8 mouse cellular contexts compared by ENCODE assay signal in genomic region chr3:96065754-96066375, GRCm38 (mm10). TPM values are rescaled to one million over a fixed set of nuclear protein-coding genes. Genes with fewer than 3 reads are reported as not detected.
A peak's percentile ranks its signal among the peaks of the same experiment; 100 is the strongest.
DNase-seq lines count a peak whose midpoint lies in the region; ATAC-seq lines count a peak whose summit lies in the region.

No protein-coding gene starts in this region.

- H3K27me3 ChIP-seq in embryonic facial prominence, embryonic 12.5 days = no peaks in the 10 kb centered on the region
- H3K27me3 ChIP-seq in heart, embryonic 13.5 days (replicated peaks) = no peaks in the 10 kb centered on the region
- no peaks in the 10 kb centered on the region for H3K27me3 ChIP-seq in kidney, embryonic 16.5 days (ENCODE audit: insufficient read depth, low read length)
- no peaks in the 10 kb centered on the region for H3K27me3 ChIP-seq in limb, embryonic 15.5 days
- no peaks in the 10 kb centered on the region for H3K27me3 ChIP-seq in neural tube, embryonic 15.5 days (replicated peaks)

- no peak overlapping the region for H3K27ac ChIP-seq in embryonic facial prominence, embryonic 12.5 days
- no peak overlapping the region for H3K27ac ChIP-seq in heart, embryonic 13.5 days (replicated peaks)
- H3K27ac ChIP-seq in kidney, embryonic 16.5 days (ENCODE audit: low read length) = no peak overlapping the region
- H3K27ac ChIP-seq in limb, embryonic 15.5 days = no peak overlapping the region
- H3K27ac ChIP-seq in neural tube, embryonic 15.5 days (replicated peaks) = no peak overlapping the region

- H3K4me1 ChIP-seq in embryonic facial prominence, embryonic 12.5 days = no peaks in the 10 kb centered on the region; the same call in 1 of the 2 replicates
- peaks cover 4% of the 10 kb centered on the region for H3K4me1 ChIP-seq in heart, embryonic 13.5 days
- no peaks in the 10 kb centered on the region for H3K4me1 ChIP-seq in kidney, embryonic 16.5 days (ENCODE audit: insufficient read depth, low read length)
- no peaks in the 10 kb centered on the region; the same call in 1 of the 2 replicates for H3K4me1 ChIP-seq in limb, embryonic 15.5 days
- no peaks in the 10 kb centered on the region for H3K4me1 ChIP-seq in neural tube, embryonic 15.5 days

- DNase-seq in ES-CJ7 (ENCODE audit: low read depth, low spot score) = peak; percentile 85
- DNase-seq in adrenal gland, postnatal 25 days = peak; percentile 15
- DNase-seq in ovary, postnatal 36 days (ENCODE audit: low spot score) = no peak

- ATAC-seq in embryonic facial prominence, embryonic 12.5 days (ENCODE audit: insufficient number of reproducible peaks, insufficient read depth, low FRiP score, low TSS enrichment) = no peak
- no peak for ATAC-seq in heart, embryonic 13.5 days (ENCODE audit: extremely low read depth, insufficient number of reproducible peaks, low FRiP score, low TSS enrichment)
- ATAC-seq in kidney, embryonic 16.5 days (ENCODE audit: low FRiP score, low TSS enrichment) = peak; percentile 42
- no peak for ATAC-seq in limb, embryonic 15.5 days (ENCODE audit: insufficient number of reproducible peaks, low FRiP score, low TSS enrichment, low read depth)
- no peak for ATAC-seq in neural tube, embryonic 15.5 days (ENCODE audit: low FRiP score)

- H3K36me3 ChIP-seq in embryonic facial prominence, embryonic 12.5 days = no peaks in the 10 kb centered on the region
- H3K36me3 ChIP-seq in heart, embryonic 13.5 days = no peaks in the 10 kb centered on the region
- no peaks in the 10 kb centered on the region for H3K36me3 ChIP-seq in kidney, embryonic 16.5 days (ENCODE audit: insufficient read depth, low read length)
- H3K36me3 ChIP-seq in limb, embryonic 15.5 days = no peaks in the 10 kb centered on the region
- no peaks in the 10 kb centered on the region for H3K36me3 ChIP-seq in neural tube, embryonic 15.5 days

- peak overlapping the region; percentile 42 for H3K4me2 ChIP-seq in embryonic facial prominence, embryonic 12.5 days (replicated peaks)
- peak overlapping the region; percentile 60 for H3K4me2 ChIP-seq in heart, embryonic 13.5 days
- peak overlapping the region; percentile 38 for H3K4me2 ChIP-seq in kidney, embryonic 16.5 days (replicated peaks; ENCODE audit: low read depth, low read length)
- H3K4me2 ChIP-seq in limb, embryonic 15.5 days = peak overlapping the region; percentile 30
- H3K4me2 ChIP-seq in neural tube, embryonic 15.5 days = peak overlapping the region; percentile 21; the same call in 1 of the 2 replicates

- H3K9me3 ChIP-seq in embryonic facial prominence, embryonic 12.5 days = no peaks in the 10 kb centered on the region
- no peaks in the 10 kb centered on the region for H3K9me3 ChIP-seq in heart, embryonic 13.5 days
- no peaks in the 10 kb centered on the region for H3K9me3 ChIP-seq in kidney, embryonic 16.5 days (ENCODE audit: low read length)
- no peaks in the 10 kb centered on the region for H3K9me3 ChIP-seq in limb, embryonic 15.5 days
- no peaks in the 10 kb centered on the region for H3K9me3 ChIP-seq in neural tube, embryonic 15.5 days (replicated peaks)

- H3K4me3 ChIP-seq in embryonic facial prominence, embryonic 12.5 days = peak overlapping the region; percentile 17; the same call in 1 of the 2 replicates
- peak overlapping the region; percentile 14; the same call in 1 of the 2 replicates for H3K4me3 ChIP-seq in heart, embryonic 13.5 days
- H3K4me3 ChIP-seq in kidney, embryonic 16.5 days (ENCODE audit: low read length) = peak overlapping the region; percentile 28
- peak overlapping the region; percentile 14; the same call in 1 of the 2 replicates for H3K4me3 ChIP-seq in limb, embryonic 15.5 days
- H3K4me3 ChIP-seq in neural tube, embryonic 15.5 days (replicated peaks) = no peak overlapping the region

- 28% methylated on average over 20 of the region's 20 CpGs for WGBS in embryonic facial prominence, embryonic 12.5 days
- 26% methylated on average over 20 of the region's 20 CpGs for WGBS in heart, embryonic 13.5 days
- WGBS in kidney, embryonic 16.5 days = 45% methylated on average over 20 of the region's 20 CpGs
- 46% methylated on average over 20 of the region's 20 CpGs for WGBS in limb, embryonic 15.5 days
- 58% methylated on average over 20 of the region's 20 CpGs for WGBS in neural tube, embryonic 15.5 days

- no peak overlapping the region for H3K9ac ChIP-seq in embryonic facial prominence, embryonic 12.5 days
- H3K9ac ChIP-seq in heart, embryonic 13.5 days = 0 out of 2 replicates have a peak overlapping the region, but pooled peaks have one; percentile 33
- H3K9ac ChIP-seq in kidney, embryonic 16.5 days (replicated peaks; ENCODE audit: low read length) = peak overlapping the region; percentile 35; the same call in 1 of the 2 replicates
- no peak overlapping the region for H3K9ac ChIP-seq in limb, embryonic 15.5 days
- no peak overlapping the region for H3K9ac ChIP-seq in neural tube, embryonic 15.5 days (replicated peaks)

RNA-seq across cellular contexts. Expression of gene Vps45, which starts 7.6 kb away (rescaled TPM):
- total RNA-seq in adrenal gland, postnatal 25 days (2021) = 39.0 and 41.2 TPM in 2 replicates
- 43.3 and 43.6 TPM in 2 replicates for polyA plus RNA-seq in embryonic facial prominence, embryonic 12.5 days (2016; fragmentation: Nextera tagmentation; extraction: Ambion mirVana)
- polyA plus RNA-seq in heart, embryonic 13.5 days (2015; fragmentation: Nextera tagmentation; extraction: Ambion mirVana) = 33.6 and 34.9 TPM in 2 replicates
- polyA plus RNA-seq in kidney, embryonic 16.5 days (2015; fragmentation: Nextera tagmentation; extraction: Ambion mirVana) = 34.9 and 37.0 TPM in 2 replicates
- polyA plus RNA-seq in limb, embryonic 15.5 days (2015; fragmentation: Nextera tagmentation; extraction: Ambion mirVana) = 35.8 and 37.0 TPM in 2 replicates
- 53.8 and 67.8 TPM in 2 replicates for polyA plus RNA-seq in neural tube, embryonic 15.5 days (2015; fragmentation: Nextera tagmentation; extraction: Ambion mirVana)

RNA-seq across cellular contexts. Expression of gene Otud7b, which starts 38.5 kb away (rescaled TPM):
- total RNA-seq in adrenal gland, postnatal 25 days (2021) = 25.8 and 40.5 TPM in 2 replicates
- polyA plus RNA-seq in embryonic facial prominence, embryonic 12.5 days (2016; fragmentation: Nextera tagmentation; extraction: Ambion mirVana) = 20.2 and 20.6 TPM in 2 replicates
- polyA plus RNA-seq in heart, embryonic 13.5 days (2015; fragmentation: Nextera tagmentation; extraction: Ambion mirVana) = 14.9 and 17.2 TPM in 2 replicates
- 14.9 and 18.1 TPM in 2 replicates for polyA plus RNA-seq in kidney, embryonic 16.5 days (2015; fragmentation: Nextera tagmentation; extraction: Ambion mirVana)
- polyA plus RNA-seq in limb, embryonic 15.5 days (2015; fragmentation: Nextera tagmentation; extraction: Ambion mirVana) = 21.0 and 24.7 TPM in 2 replicates
- 10.5 TPM in 2 replicates for polyA plus RNA-seq in neural tube, embryonic 15.5 days (2015; fragmentation: Nextera tagmentation; extraction: Ambion mirVana)

Comparison
In these comparisons a context has a peak if more than half of its experiments do, and no peak if none do; other contexts are left out.
1. H3K9ac ChIP-seq: peak in heart, embryonic 13.5 days (single experiment) and kidney, embryonic 16.5 days (single experiment); none in embryonic facial prominence, embryonic 12.5 days (single experiment), limb, embryonic 15.5 days (single experiment) and neural tube, embryonic 15.5 days (single experiment).
2. Peak in every context shown above with its lines, with median percentiles within 50 percentile points of each other: H3K4me2 ChIP-seq.